Mouse (Mus musculus) heart, adult 18-20 months (tissue): ENCODE results near the gene Trmt11. TPM values are rescaled to one million over a fixed set of nuclear protein-coding genes. Genes with fewer than 3 reads are reported as not detected.
"Not testable (repeated sequence)": the region's sequence is repeated elsewhere in the genome, so short reads cannot be mapped to it uniquely, and the experiment has no call there.

Experiments used
- DNase-seq, 2 experiments: peaks; one replicate each; pipeline ENCODE4 v3.0.0; 2021 to 2022; ENCODE audit warnings: mixed read lengths in 1 of 2
- long read RNA-seq, 2 experiments: library from polyadenylated mRNA; stranded (forward); transcript quantifications; one replicate each; pipeline ENCODE4 v2.0.0; 2021
- total RNA-seq, 2 experiments: library from RNA; stranded (reverse); gene quantifications; 2 replicates each; pipeline ENCODE4 v1.2.3; 2021

The Trmt11 gene
- 1 to 10 TPM; 4.6 to 7.8 TPM for total RNA-seq
- long read RNA-seq, experiment 1, partial matches to known transcripts, result 0 of 8 reads
- long read RNA-seq, experiment 1, other reads (novel, unspliced or antisense), result 5 of 8 reads
- long read RNA-seq, experiment 2, partial matches to known transcripts, result 0 of 3 reads
- long read RNA-seq, experiment 2, other reads (novel, unspliced or antisense), result 1 of 3 reads

- peak; percentile 93 to 95 for DNase-seq
These were observed at the start of gene Trmt11 for GRCm38 (mm10) chr10:30600542-30600966. Trmt11 (minus strand) TSS chr10:30600749.

GRCm38 (mm10) chr10:30647681-30648080 is 47.1 kb upstream of the Trmt11 start:
- no peak for DNase-seq

DNA sequence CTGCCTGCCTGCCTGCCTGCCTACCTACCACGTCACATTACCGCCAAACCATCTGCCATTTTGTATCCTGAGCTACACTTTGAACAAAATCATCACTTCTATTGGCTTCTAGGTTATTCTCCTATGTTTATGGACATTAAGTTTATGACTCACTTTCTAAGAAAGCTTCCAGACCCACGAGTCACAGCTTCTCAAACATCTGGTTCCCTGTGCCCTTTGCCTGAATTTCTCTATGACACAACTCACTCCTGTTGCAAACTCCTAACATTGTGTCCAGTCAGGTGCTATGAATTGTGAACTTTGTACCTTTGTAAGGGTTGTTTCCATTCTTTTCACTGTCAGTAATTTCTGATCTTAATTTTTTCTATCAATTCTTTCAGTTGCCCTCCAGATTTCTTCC is 37.7 kb upstream of the Trmt11 start:
- DNase-seq, result no peak

GRCm38 (mm10) chr10:30636474-30637154 is 36.1 kb upstream of the Trmt11 start:
- DNase-seq, result not testable (repeated sequence)

- DNase-seq, result no peak
These were observed 32.2 kb upstream of the Trmt11 start for GRCm38 (mm10) chr10:30632718-30633117.

GRCm38 (mm10) chr10:30629977-30630376 is 29.4 kb upstream of the Trmt11 start:
- no peak for DNase-seq

DNA sequence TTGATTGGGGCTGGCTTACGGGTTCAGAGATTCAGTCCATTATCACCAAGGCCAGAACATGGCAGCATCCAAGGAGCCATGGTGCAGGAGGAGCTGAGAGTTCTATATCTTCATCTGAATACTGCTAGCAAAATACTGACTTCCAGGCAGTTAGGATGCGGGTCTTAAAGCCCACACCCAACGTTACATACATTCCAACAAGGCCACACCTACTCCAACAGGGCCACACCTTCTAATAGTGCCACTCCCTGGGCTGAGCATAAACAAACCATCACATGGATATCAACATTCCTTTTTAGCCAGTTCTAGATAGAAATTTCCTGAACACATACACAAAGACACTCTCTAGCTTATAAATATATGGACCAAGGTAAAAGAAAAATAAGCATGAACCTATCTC is 29.0 kb upstream of the Trmt11 start, which contains the start of gene Hint3:
Gene Hint3 (minus strand): TSS at position 120 of the 400 bp plus-strand sequence.
- no peak for DNase-seq

GRCm38 (mm10) chr10:30628444-30628843 is 27.9 kb upstream of the Trmt11 start:
- not testable (repeated sequence) for DNase-seq

DNA sequence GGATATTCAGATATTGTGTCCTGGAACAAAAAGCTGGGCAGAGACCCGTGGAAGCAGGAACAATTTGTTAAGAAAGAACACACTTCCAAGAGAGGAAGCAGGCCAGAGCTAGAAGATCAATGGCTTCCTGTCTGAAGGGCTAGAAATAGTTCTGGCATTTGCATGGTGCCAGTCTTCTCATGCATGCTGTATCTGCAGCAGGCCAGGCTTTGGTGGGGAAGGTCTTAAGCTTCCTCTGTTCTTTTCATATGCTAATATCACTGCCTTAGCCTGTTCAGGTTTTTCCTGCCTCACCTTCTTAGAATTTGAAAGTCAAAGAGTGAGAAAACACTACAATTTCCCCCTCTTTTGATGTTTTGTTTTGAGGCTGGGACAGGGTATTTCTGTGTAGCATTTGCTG is 27.0 kb upstream of the Trmt11 start:
- DNase-seq, result no peak

DNA sequence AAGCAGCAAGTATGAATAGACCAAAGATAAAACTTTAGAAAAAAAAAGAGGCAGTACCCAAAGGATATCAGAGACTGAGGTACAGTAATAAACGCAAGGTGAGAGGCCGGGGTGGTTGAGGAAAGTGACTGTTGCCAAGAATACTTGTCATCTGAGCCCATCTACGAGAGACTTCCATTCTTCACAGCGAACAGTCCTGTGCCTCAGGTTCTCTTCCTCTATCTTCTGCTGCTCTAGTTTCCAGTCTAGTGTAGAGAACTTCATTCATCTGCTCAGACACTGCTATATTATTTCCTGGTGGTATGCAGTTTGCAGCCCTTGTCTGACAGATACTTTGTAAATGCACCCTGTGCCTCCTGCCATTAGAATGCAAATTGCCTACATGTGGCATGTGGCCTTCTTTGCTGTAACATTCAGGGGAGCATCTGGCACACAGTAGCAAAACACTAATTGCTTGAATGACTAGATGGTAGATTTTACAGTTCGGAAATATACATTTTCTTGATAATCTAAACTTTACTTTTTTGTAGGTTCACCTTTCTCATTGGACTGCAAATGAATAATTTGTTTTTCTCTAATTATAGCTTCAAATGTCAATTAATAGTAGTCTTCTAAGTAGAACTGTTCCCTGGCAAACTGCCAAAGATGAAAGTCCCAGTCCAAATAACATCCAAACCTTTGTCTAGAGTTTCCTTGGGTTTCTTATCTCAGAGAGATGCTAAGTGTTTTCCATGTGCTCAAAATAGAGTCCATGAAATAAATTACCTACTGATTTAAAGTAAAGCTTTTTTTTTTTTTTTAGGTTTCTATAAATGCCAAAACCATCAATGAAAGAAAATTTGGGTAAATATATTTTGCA is 23.8 kb upstream of the Trmt11 start:
- DNase-seq, result no peak

- no peak for DNase-seq
These were observed 22.4 kb upstream of the Trmt11 start for GRCm38 (mm10) chr10:30622928-30623327.

DNA sequence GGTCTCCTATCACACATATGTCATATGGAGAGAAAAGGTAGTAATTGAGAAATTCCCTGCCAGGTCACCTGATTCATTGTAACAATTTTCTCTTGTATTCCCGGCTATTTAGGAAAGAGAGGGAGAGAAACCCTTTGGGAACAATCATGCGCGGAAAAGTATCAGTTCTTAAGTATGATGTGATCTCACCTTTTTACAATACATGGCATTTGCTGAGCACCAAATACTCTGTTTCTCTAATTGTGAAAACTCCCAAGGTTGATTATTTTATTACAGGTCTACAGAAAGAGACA is 18.3 kb upstream of the Trmt11 start:
- DNase-seq, result no peak

- peak; percentile 98 to 99 for DNase-seq
These were observed 17.8 kb upstream of the Trmt11 start for GRCm38 (mm10) chr10:30618091-30618917.

DNA sequence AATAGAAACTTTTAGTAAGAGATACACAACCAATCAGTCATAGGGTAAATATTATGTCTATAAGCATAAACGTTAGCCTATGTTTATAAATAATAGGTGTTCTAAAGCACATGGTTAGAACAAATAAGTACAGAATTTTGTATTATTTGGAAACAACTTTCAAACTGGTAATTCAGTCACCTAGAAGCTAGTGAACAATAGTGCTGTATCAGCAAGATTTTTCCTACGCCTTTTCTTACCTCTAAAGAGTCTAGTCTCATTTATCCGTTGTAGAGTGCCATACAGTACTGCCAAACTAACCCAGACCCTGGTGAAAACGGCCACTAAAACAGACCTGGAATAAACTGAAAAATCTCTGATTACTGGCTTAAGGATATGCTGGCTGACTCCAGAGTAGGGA is 12.5 kb upstream of the Trmt11 start:
- DNase-seq, result no peak

GRCm38 (mm10) chr10:30609614-30610013 is 9.1 kb upstream of the Trmt11 start:
- DNase-seq, result no peak

- DNase-seq, result no peak
These were observed 7.6 kb upstream of the Trmt11 start for GRCm38 (mm10) chr10:30608109-30608508.

DNA sequence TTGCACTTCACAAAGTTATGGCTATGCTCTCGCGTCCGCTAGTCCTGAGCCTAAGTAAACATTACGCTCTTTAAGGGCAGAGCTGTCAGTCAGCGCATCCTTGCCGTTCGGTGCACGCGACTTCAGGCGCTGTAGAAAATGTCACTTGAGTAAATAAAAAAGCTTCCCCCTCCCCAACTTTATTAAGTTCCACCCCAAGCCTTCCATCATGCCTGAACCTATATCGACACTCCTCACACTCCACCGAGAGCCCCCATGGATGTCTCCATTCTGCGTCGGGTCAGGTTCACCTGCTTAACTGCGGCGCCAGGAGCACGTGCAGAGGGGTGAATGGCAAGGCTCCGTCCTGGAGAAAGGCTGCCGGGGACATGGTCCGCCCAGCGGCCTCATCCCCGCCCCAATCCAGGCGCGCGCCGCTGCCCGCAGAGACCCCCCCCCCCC is 435 bp downstream of the Trmt11 start:
- DNase-seq, result no peak

GRCm38 (mm10) chr10:30587037-30587436 is 13.5 kb downstream of the Trmt11 start:
- no peak for DNase-seq

DNA sequence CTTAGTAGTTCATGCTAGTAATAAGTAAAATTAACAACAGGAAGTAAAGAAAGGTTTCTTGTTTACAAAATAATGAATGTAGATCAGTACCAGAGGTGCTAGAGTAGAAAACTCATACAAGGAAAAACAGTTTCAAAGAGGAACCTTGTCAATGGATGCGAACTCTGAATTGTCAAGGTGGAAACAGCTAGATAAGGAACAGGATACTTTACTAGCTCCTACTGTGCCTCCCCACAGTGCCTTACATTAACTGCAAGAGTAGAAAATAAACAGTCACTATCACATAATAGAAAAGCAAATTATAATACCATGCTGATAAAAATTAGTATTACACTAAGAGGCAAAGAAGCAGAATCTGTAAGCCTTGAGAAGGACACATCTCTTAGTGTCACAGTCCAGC is 14.9 kb downstream of the Trmt11 start:
- DNase-seq, result no peak

- no peak for DNase-seq
These were observed 22.8 kb downstream of the Trmt11 start for GRCm38 (mm10) chr10:30577670-30578280.

- no peak for DNase-seq
These were observed 34.2 kb downstream of the Trmt11 start for GRCm38 (mm10) chr10:30566364-30566763.

- DNase-seq, result no peak
These were observed 35.9 kb downstream of the Trmt11 start for GRCm38 (mm10) chr10:30564651-30565050.
